Mouse (Mus musculus): ENCODE data around the gene Gigyf2. TPM values are rescaled to one million over a fixed set of nuclear protein-coding genes. Genes with fewer than 3 reads are reported as not detected.
"Not testable (repeated sequence)": the region's sequence is repeated elsewhere in the genome, so short reads cannot be mapped to it uniquely, and the experiment has no call there.

Gigyf2 gene
- polyA plus RNA-seq, 1 experiment = 30.5 TPM

GRCm38 (mm10) chr1:87469971-87470370, 143.2 kb downstream of the Gigyf2 start, which contains the start of gene Snorc:
Gene Snorc, plus strand, starts transcription at chr1:87470271.
- TF ChIP-seq GATA1 (IDR thresholded peaks at IDR 0.05; ENCODE audit: low read length) = not testable (repeated sequence)

- no peak for TF ChIP-seq GATA1 (IDR thresholded peaks at IDR 0.05; ENCODE audit: low read length)
Measured at GRCm38 (mm10) chr1:87471914-87472313, 145.1 kb downstream of the Gigyf2 start.

- TF ChIP-seq GATA1 (IDR thresholded peaks at IDR 0.05; ENCODE audit: low read length) = no peak
Measured at GRCm38 (mm10) chr1:87472576-87472975, 145.8 kb downstream of the Gigyf2 start.

- TF ChIP-seq GATA1 (IDR thresholded peaks at IDR 0.05; ENCODE audit: low read length) = no peak
Measured at GRCm38 (mm10) chr1:87475076-87475895, 148.5 kb downstream of the Gigyf2 start.

GRCm38 (mm10) chr1:87482546-87482945, 155.7 kb downstream of the Gigyf2 start:
- TF ChIP-seq GATA1 (IDR thresholded peaks at IDR 0.05; ENCODE audit: low read length) = no peak

GRCm38 (mm10) chr1:87486386-87486785, 159.6 kb downstream of the Gigyf2 start:
- TF ChIP-seq GATA1 (IDR thresholded peaks at IDR 0.05; ENCODE audit: low read length) = no peak

- no peak for TF ChIP-seq GATA1 (IDR thresholded peaks at IDR 0.05; ENCODE audit: low read length)
Measured at GRCm38 (mm10) chr1:87492285-87492684, 165.5 kb downstream of the Gigyf2 start.

- TF ChIP-seq GATA1 (IDR thresholded peaks at IDR 0.05; ENCODE audit: low read length) = no peak
Measured at GRCm38 (mm10) chr1:87493542-87493941, 166.7 kb downstream of the Gigyf2 start.

Other genes starting within 250 kb of the Gigyf2 start
- not detected in 2 replicates for gene Alppl2, start 237.1 kb upstream of the Gigyf2 start, polyA plus RNA-seq (2012)
- gene Alpi, start 225.4 kb upstream of the Gigyf2 start, polyA plus RNA-seq (2012) = not detected in 2 replicates
- not detected in 2 replicates for gene Akp3, start 202.0 kb upstream of the Gigyf2 start, polyA plus RNA-seq (2012)
- not detected in 2 replicates for gene Ecel1, start 170.5 kb upstream of the Gigyf2 start, polyA plus RNA-seq (2012)
- gene Prss56, start 143.7 kb upstream of the Gigyf2 start, polyA plus RNA-seq (2012) = not detected in 2 replicates
- gene Chrnd, start 136.4 kb upstream of the Gigyf2 start, polyA plus RNA-seq (2012) = not detected in 2 replicates
- gene Chrng, start 122.3 kb upstream of the Gigyf2 start, polyA plus RNA-seq (2012) = not detected in 2 replicates
- gene Eif4e2, start 113.1 kb upstream of the Gigyf2 start, polyA plus RNA-seq (2012) = 39.0 and 39.3 TPM in 2 replicates
- gene Efhd1, start 62.6 kb upstream of the Gigyf2 start, polyA plus RNA-seq (2012) = 0.04 TPM in 1 of 2 replicates, not detected in the other
- not detected in 2 replicates for gene Kcnj13, start 67.7 kb downstream of the Gigyf2 start, polyA plus RNA-seq (2012)
- not detected in 2 replicates for gene Snorc, start 143.3 kb downstream of the Gigyf2 start, polyA plus RNA-seq (2012)
- gene Neu2, start 182.9 kb downstream of the Gigyf2 start, polyA plus RNA-seq (2012) = not detected in 2 replicates
- not detected in 2 replicates for gene Ngef, start 246.9 kb downstream of the Gigyf2 start, polyA plus RNA-seq (2012)